ENCODE assay signal across 15 mouse cellular contexts in the genomic region with DNA sequence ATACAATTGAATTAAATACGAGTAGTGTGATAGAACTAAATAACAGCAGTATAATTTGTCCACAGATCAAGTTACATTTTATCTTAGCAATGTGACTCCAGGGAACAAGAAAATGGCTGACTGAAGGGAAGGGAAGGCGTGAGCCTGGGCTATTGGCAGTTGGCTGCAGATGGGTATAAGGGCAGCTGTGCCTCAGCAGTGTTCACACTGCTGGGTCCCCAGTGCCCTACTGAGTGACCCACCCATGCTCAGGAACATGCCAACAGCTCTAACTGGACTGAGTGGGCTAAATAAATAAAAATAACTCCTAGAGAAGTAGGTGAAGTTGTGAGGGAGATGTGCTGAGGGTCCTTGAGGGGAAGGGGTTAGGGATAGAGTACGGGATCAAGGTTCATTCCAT.
"Had no signal": no experiment of that assay in that cellular context is flagged by ENCODE, and none has a peak within 500 bp of the region (broad histone marks: within the 10 kb centered on the region; RNA-seq: fewer than 3 reads in every experiment).

No protein-coding gene starts in this region.

- H3K4me3 ChIP-seq: neural tube, embryonic 15.5 days; stomach, embryonic 15.5 days had no signal

- H3K9ac ChIP-seq: neural tube, embryonic 15.5 days; stomach, embryonic 15.5 days had no signal

- H3K36me3 ChIP-seq: neural tube, embryonic 15.5 days; stomach, embryonic 15.5 days had no signal

- H3K27ac ChIP-seq: neural tube, embryonic 15.5 days; stomach, embryonic 15.5 days; stomach, postnatal 0 days had no signal

- H3K9me3 ChIP-seq: neural tube, embryonic 15.5 days; stomach, embryonic 15.5 days had no signal

- H3K4me2 ChIP-seq: neural tube, embryonic 15.5 days; stomach, embryonic 15.5 days had no signal

- H3K27me3 ChIP-seq: neural tube, embryonic 15.5 days; stomach, embryonic 15.5 days had no signal

- DNase-seq: retina, postnatal 1 day; right cerebral cortex, adult 18-20 months; right cerebral cortex, postnatal 14 days; right cerebral cortex, postnatal 25 days; right cerebral cortex, postnatal 4 days; spleen, adult 18-20 months; thymus, adult 18-20 months; thymus, adult 2 months; thymus, postnatal 14 days; thymus, postnatal 25 days; thymus, postnatal 36 days; thymus, postnatal 4 days had no signal

- H3K4me1 ChIP-seq: neural tube, embryonic 15.5 days; stomach, embryonic 15.5 days had no signal
